ENCODE assay signal across 7 mouse cellular contexts in the genomic region with DNA sequence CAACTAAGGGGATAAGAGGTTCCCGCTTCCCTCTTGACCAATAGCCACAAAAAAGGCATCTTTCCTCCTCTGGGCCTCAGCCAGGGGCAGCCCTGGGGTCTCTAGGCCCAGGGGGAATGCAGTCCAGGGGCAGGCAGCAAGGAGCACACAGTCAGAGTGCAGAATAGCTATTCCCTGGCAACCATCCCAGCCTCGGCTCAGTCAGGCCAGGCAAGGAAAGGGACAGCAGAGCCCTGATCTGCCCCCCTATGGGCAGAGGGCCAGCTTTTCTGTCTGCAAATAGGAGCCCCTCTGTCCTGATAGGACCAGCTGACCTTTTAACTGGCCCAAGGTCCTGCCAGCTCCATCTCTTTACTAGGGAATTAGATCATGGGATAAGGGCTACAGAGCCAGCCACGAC.
DNase-seq lines count a peak whose midpoint lies in the region; ATAC-seq and TF ChIP-seq lines count a peak whose summit lies in the region.

No protein-coding gene starts in this region.

- H3K27me3 ChIP-seq in lung, postnatal 0 days (replicated peaks; ENCODE audit: insufficient read depth, low read length): no peaks in the 10 kb centered on the region
- no peaks in the 10 kb centered on the region for H3K27me3 ChIP-seq in neural tube, embryonic 14.5 days (ENCODE audit: control insufficient read depth, insufficient read depth, low read length)

- no peak overlapping the region for H3K4me2 ChIP-seq in lung, postnatal 0 days (replicated peaks; ENCODE audit: low read depth, low read length)
- no peak overlapping the region for H3K4me2 ChIP-seq in neural tube, embryonic 14.5 days (ENCODE audit: low read depth, low read length)

- ATAC-seq in lung, postnatal 0 days: peak; percentile 8; the same call in 1 of the 2 replicates
- ATAC-seq in neural tube, embryonic 14.5 days (ENCODE audit: low read depth): peak; percentile 82; the same call in 1 of the 2 replicates
- no peak for ATAC-seq in megakaryocyte, adult 5-6 weeks (ENCODE audit: poor library complexity, severe bottlenecking)

- H3K36me3 ChIP-seq in lung, postnatal 0 days (ENCODE audit: insufficient read depth, low read length): peaks cover 78% of the 10 kb centered on the region
- no peaks in the 10 kb centered on the region for H3K36me3 ChIP-seq in neural tube, embryonic 14.5 days (ENCODE audit: control insufficient read depth, insufficient read depth, low read length)

- no peaks in the 10 kb centered on the region for H3K9me3 ChIP-seq in lung, postnatal 0 days (ENCODE audit: low read length)
- H3K9me3 ChIP-seq in neural tube, embryonic 14.5 days (ENCODE audit: control insufficient read depth, low read length): no peaks in the 10 kb centered on the region

- no peak for TF ChIP-seq POLR2A in lung, adult 2 months (IDR thresholded peaks at IDR 0.05; ENCODE audit: borderline replicate concordance, extremely low read depth, low read depth, low read length)

- no peak for TF ChIP-seq CTCF in lung, postnatal 0 days (IDR thresholded peaks at IDR 0.05)
- TF ChIP-seq CTCF in lung, adult 2 months (IDR thresholded peaks at IDR 0.05; ENCODE audit: insufficient read depth, low read length): no peak
- no peak for TF ChIP-seq CTCF in gastrocnemius, adult 2 months (IDR thresholded peaks at IDR 0.05)

- H3K9ac ChIP-seq in lung, postnatal 0 days (replicated peaks; ENCODE audit: low read depth): no peak overlapping the region
- no peak overlapping the region for H3K9ac ChIP-seq in neural tube, embryonic 14.5 days (replicated peaks; ENCODE audit: low read depth, low read length)

- H3K4me3 ChIP-seq in lung, postnatal 0 days (ENCODE audit: low read depth, low read length): no peak overlapping the region
- H3K4me3 ChIP-seq in lung, adult 2 months (replicated peaks; ENCODE audit: extremely low read depth, low read depth, low read length): no peak overlapping the region
- H3K4me3 ChIP-seq in gastrocnemius, adult 2 months: no peak overlapping the region
- no peak overlapping the region for H3K4me3 ChIP-seq in neural tube, embryonic 14.5 days (ENCODE audit: low read depth, low read length)

- WGBS in lung, postnatal 0 days: 44% methylated on average over 3 of the region's 3 CpGs
- WGBS in lung, adult 2 months: 56% methylated on average over 3 of the region's 3 CpGs
- WGBS in neural tube, embryonic 14.5 days: 53% methylated on average over 3 of the region's 3 CpGs

- intact Hi-C loops in gastrocnemius, adult 2 months (cut with DNase I): no loop called here
- intact Hi-C loops in heart, postnatal 25 days (cut with DNase I): no loop called here

- TF ChIP-seq EP300 in lung, postnatal 0 days (IDR thresholded peaks at IDR 0.05): no peak

- no peak for DNase-seq in lung, postnatal 0 days (ENCODE audit: low spot score)
- DNase-seq in lung, adult 2 months: no peak
- peak; percentile 84 for DNase-seq in gastrocnemius, adult 2 months
- DNase-seq in heart, postnatal 25 days (ENCODE audit: low spot score): peak; percentile 51
- DNase-seq in lung, adult 18-20 months: no peak

- H3K27ac ChIP-seq in lung, postnatal 0 days (ENCODE audit: low read length): no peak overlapping the region
- peak overlapping the region; percentile 70 for H3K27ac ChIP-seq in gastrocnemius, adult 2 months
- H3K27ac ChIP-seq in neural tube, embryonic 14.5 days (ENCODE audit: low read depth, low read length): no peak overlapping the region

- no peaks in the 10 kb centered on the region for H3K4me1 ChIP-seq in lung, postnatal 0 days (ENCODE audit: insufficient read depth, low read depth, low read length)
- H3K4me1 ChIP-seq in lung, adult 2 months (ENCODE audit: control insufficient read depth, insufficient read depth, low read length): no peaks in the 10 kb centered on the region
- H3K4me1 ChIP-seq in neural tube, embryonic 14.5 days (ENCODE audit: control insufficient read depth, insufficient read depth, low read length): no peaks in the 10 kb centered on the region

Comparison
In these comparisons a context has a peak if more than half of its experiments do, and no peak if none do; other contexts are left out.
1. DNase-seq: peak in gastrocnemius, adult 2 months (single experiment) and heart, postnatal 25 days (single experiment); none in lung, postnatal 0 days (single experiment), lung, adult 2 months (single experiment) and lung, adult 18-20 months (0 of 2).